Mouse (Mus musculus) CH12.LX (cell line): ENCODE measurements around the gene Adamtsl5. TPM values are rescaled to one million over a fixed set of nuclear protein-coding genes. Genes with fewer than 3 reads are reported as not detected.

Experiments
- DNase-seq: peaks from one replicate; pipeline ENCODE4 v3.0.0-alpha.2; 2013; ENCODE audit errors: extremely low read depth
- H3K27ac ChIP-seq: 2 replicates; pipeline ENCODE4 v1.5.1; 2012; ENCODE audit warnings: low read depth, mild to moderate bottlenecking, control low read depth, moderate library complexity; ENCODE audit not compliant: insufficient read depth
- H3K27me3 ChIP-seq: replicated peaks from 2 replicates; pipeline ENCODE3; 2012; ENCODE audit warnings: inconsistent platforms
- H3K36me3 ChIP-seq, 2 experiments: replicated peaks in 1 of 2; 2 replicates each; pipeline versions ENCODE3 to v1.6.1; 2012; ENCODE audit warnings: inconsistent platforms in 1 of 2, low read length in 1 of 2, mild to moderate bottlenecking in 1 of 2, mixed read lengths in 1 of 2, moderate library complexity in 1 of 2; ENCODE audit not compliant: control insufficient read depth in 1 of 2, insufficient read depth in 1 of 2
- H3K4me1 ChIP-seq, 2 experiments: 2 replicates each; pipeline ENCODE4 v1.6.1; 2012; ENCODE audit warnings: inconsistent platforms in 1 of 2, moderate library complexity in 1 of 2; ENCODE audit not compliant: insufficient read depth in 2 of 2, control insufficient read depth in 1 of 2
- H3K4me2 ChIP-seq: 2 replicates; pipeline ENCODE4 v1.6.1; 2012; ENCODE audit warnings: low read depth, mild to moderate bottlenecking, control low read depth; ENCODE audit not compliant: poor library complexity, insufficient read depth, severe bottlenecking
- H3K4me3 ChIP-seq, 3 experiments: fragments of 150-350 bp in 1 of 3; sonication (generic) in 1 of 3; replicated peaks in 1 of 3; 2 replicates each; pipeline versions ENCODE3 to v1.5.1; 2011 to 2012; ENCODE audit warnings: low read depth in 2 of 3, low read length in 2 of 3, mild to moderate bottlenecking in 2 of 3, moderate library complexity in 2 of 3, control low read depth in 1 of 3, improper control_type of control experiment in 1 of 3, inconsistent platforms in 1 of 3, mixed read lengths in 1 of 3; ENCODE audit not compliant: poor library complexity in 1 of 3
- H3K79me2 ChIP-seq: replicated peaks from 2 replicates; pipeline ENCODE4 v1.6.1; 2012; ENCODE audit warnings: mild to moderate bottlenecking, moderate library complexity; ENCODE audit not compliant: control insufficient read depth, poor library complexity, insufficient read depth, severe bottlenecking; ENCODE audit errors: extremely low read depth
- H3K9ac ChIP-seq: 2 replicates; pipeline ENCODE4 v1.6.1; 2012; ENCODE audit warnings: low read depth, mild to moderate bottlenecking, control low read depth, moderate library complexity; ENCODE audit not compliant: insufficient read depth
- H3K9me3 ChIP-seq: replicated peaks from 2 replicates; pipeline ENCODE3; 2012; ENCODE audit warnings: low read length, inconsistent platforms, mixed read lengths
- BHLHE40 ChIP-seq: IDR thresholded peaks from 2 replicates; pipeline ENCODE4 v1.6.1; 2011; ENCODE audit warnings: mild to moderate bottlenecking, low read depth, low read length, improper control_type of control experiment
- CHD1 ChIP-seq: IDR thresholded peaks from 2 replicates; pipeline ENCODE4 v1.6.1; 2012; ENCODE audit warnings: low read depth, low read length, improper control_type of control experiment, inconsistent platforms
- CTCF ChIP-seq, 2 experiments: IDR thresholded peaks in 1 of 2; conservative IDR thresholded peaks in 1 of 2; 2 replicates each; pipeline ENCODE4 v1.5.1; 2011 to 2012; ENCODE audit warnings: low read depth in 2 of 2, low read length in 2 of 2, improper control_type of control experiment in 1 of 2, inconsistent platforms in 1 of 2, mild to moderate bottlenecking in 1 of 2, moderate library complexity in 1 of 2
- ETS1 ChIP-seq: conservative IDR thresholded peaks from 2 replicates; pipeline ENCODE4 v1.6.1; 2012; ENCODE audit warnings: low read depth, mild to moderate bottlenecking, inconsistent platforms, low read length, improper control_type of control experiment, moderate library complexity
- GABPA ChIP-seq: IDR thresholded peaks from 2 replicates; pipeline ENCODE4 v1.6.1; 2012; ENCODE audit warnings: low read depth, low read length, improper control_type of control experiment, inconsistent platforms; ENCODE audit not compliant: insufficient replicate concordance
- HCFC1 ChIP-seq: IDR thresholded peaks from 2 replicates; pipeline ENCODE4 v1.6.1; 2012; ENCODE audit warnings: low read depth, mild to moderate bottlenecking, inconsistent platforms, low read length, improper control_type of control experiment
- IRF4 ChIP-seq: IDR thresholded peaks from 2 replicates; pipeline ENCODE4 v1.6.1; 2014; ENCODE audit warnings: low read depth, mild to moderate bottlenecking, inconsistent platforms, low read length, improper control_type of control experiment
- JUN ChIP-seq: IDR thresholded peaks from 2 replicates; pipeline ENCODE4 v1.6.1; 2011; ENCODE audit warnings: low read depth, mild to moderate bottlenecking, low read length, improper control_type of control experiment, moderate library complexity; ENCODE audit not compliant: insufficient read depth
- JUND ChIP-seq: conservative IDR thresholded peaks from 2 replicates; pipeline ENCODE4 v1.6.1; 2011; ENCODE audit warnings: low read depth, low read length, improper control_type of control experiment
- KAT2A ChIP-seq: IDR thresholded peaks from 2 replicates; pipeline ENCODE4 v1.6.1; 2012; ENCODE audit warnings: low read length, improper control_type of control experiment, inconsistent platforms; ENCODE audit not compliant: insufficient replicate concordance
- MAX ChIP-seq: IDR thresholded peaks from 2 replicates; pipeline ENCODE4 v1.6.1; 2011; ENCODE audit warnings: low read length, improper control_type of control experiment
- MAZ ChIP-seq: IDR thresholded peaks from 2 replicates; pipeline ENCODE4 v1.6.1; 2012; ENCODE audit warnings: low read depth, mild to moderate bottlenecking, inconsistent platforms, low read length, improper control_type of control experiment, moderate library complexity
- MEF2A ChIP-seq: IDR thresholded peaks from 2 replicates; pipeline ENCODE4 v1.6.1; 2014; ENCODE audit warnings: low read depth, mild to moderate bottlenecking, inconsistent platforms, low read length, improper control_type of control experiment, borderline replicate concordance
- NRF1 ChIP-seq: IDR thresholded peaks from 2 replicates; pipeline ENCODE4 v1.6.1; 2014; ENCODE audit warnings: low read depth, mild to moderate bottlenecking, inconsistent platforms, low read length, improper control_type of control experiment, moderate library complexity
- PAX5 ChIP-seq: IDR thresholded peaks from 2 replicates; pipeline ENCODE4 v1.6.1; 2012; ENCODE audit warnings: low read length, inconsistent platforms, mixed read lengths
- POLR2AphosphoS2 ChIP-seq: IDR thresholded peaks from 2 replicates; pipeline ENCODE4 v1.6.1; 2011; ENCODE audit warnings: low read depth, low read length, improper control_type of control experiment
- RAD21 ChIP-seq: IDR thresholded peaks from 2 replicates; pipeline ENCODE4 v1.6.1; 2011; ENCODE audit warnings: low read depth, mild to moderate bottlenecking, low read length, improper control_type of control experiment, moderate library complexity
- RCOR1 ChIP-seq: conservative IDR thresholded peaks from 2 replicates; pipeline ENCODE4 v1.6.1; 2012; ENCODE audit warnings: low read depth, mild to moderate bottlenecking, inconsistent platforms, low read length, improper control_type of control experiment
- SMC3 ChIP-seq: IDR thresholded peaks from 2 replicates; pipeline ENCODE4 v1.6.1; 2011; ENCODE audit warnings: low read depth, low read length, improper control_type of control experiment
- TBP ChIP-seq: conservative IDR thresholded peaks from 2 replicates; pipeline ENCODE4 v1.6.1; 2011; ENCODE audit warnings: low read depth, low read length, improper control_type of control experiment
- USF2 ChIP-seq: conservative IDR thresholded peaks from 2 replicates; pipeline ENCODE4 v1.6.1; 2011; ENCODE audit warnings: low read depth, low read length, improper control_type of control experiment
- ZC3H11A ChIP-seq: IDR thresholded peaks from 2 replicates; pipeline ENCODE4 v1.6.1; 2012; ENCODE audit warnings: low read depth, mild to moderate bottlenecking, inconsistent platforms, low read length, improper control_type of control experiment
- ZKSCAN1 ChIP-seq: IDR thresholded peaks from 2 replicates; pipeline ENCODE4 v1.6.1; 2012; ENCODE audit warnings: low read depth, inconsistent platforms, low read length, improper control_type of control experiment, borderline replicate concordance
- ZMIZ1 ChIP-seq: IDR thresholded peaks from 2 replicates; pipeline ENCODE4 v1.6.1; 2012; ENCODE audit warnings: low read depth, mild to moderate bottlenecking, inconsistent platforms, low read length, improper control_type of control experiment
- ZNF384 ChIP-seq: IDR thresholded peaks from 2 replicates; pipeline ENCODE4 v1.6.1; 2012; ENCODE audit warnings: low read depth, low read length, improper control_type of control experiment, inconsistent platforms
- dilution Hi-C: fragments of 300-500 bp; cut with MboI; formaldehyde crosslinking; loops from 2 replicates; pipeline ENCODE4 v1.14.3; 2020; ENCODE audit warnings: low sequenced_read_pairs; ENCODE audit not compliant: extremely low pct_unique_long_range_greater_than_20kb, extremely low pct_ligation_motif_present
- in situ Hi-C: fragments of 300-500 bp; cut with MboI; formaldehyde crosslinking; loops from 3 replicates; pipeline ENCODE4 v1.14.3; 2019; ENCODE audit warnings: low sequenced_read_pairs, low pct_ligation_motif_present, low pct_unique_long_range_greater_than_20kb, mixed read lengths
- polyA plus RNA-seq: library from polyadenylated mRNA; unstranded; fragments of >175 nt; gene quantifications from 2 replicates; pipeline ENCODE4 v1.2.1, GENCODE M21; 2012; ENCODE audit warnings: low read depth; ENCODE audit not compliant: insufficient read length
- total RNA-seq, 2 experiments: library from RNA; depleted of rRNA; stranded (reverse); fragments of 300-350 nt in 1 of 2; fragments of >200 nt in 1 of 2; gene quantifications; 2 replicates each; pipeline ENCODE4 v1.2.3; 2012 to 2014

The Adamtsl5 gene
- total and polyA plus RNA-seq, 3 experiments = 0.16 to 0.55 (median 0.27) TPM

DNA sequence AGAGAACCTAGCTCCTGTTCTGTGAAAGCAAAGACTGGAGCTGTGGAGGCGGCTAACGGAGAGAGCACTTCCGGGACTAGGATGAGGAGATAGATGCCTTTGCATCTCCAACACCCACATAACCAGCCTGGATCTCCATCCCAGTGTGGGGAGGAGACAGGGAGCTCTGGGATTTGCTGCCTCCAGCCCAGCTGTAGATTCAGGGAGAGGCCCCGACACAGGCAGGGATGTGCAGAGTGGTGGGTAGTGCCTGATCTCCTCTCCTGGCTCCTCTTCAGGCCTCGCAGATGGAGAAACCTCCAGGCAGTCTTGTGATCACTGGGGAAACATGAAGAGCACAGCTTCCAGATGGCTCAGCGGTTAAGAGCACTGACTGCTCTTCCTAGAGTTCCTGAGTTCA lies 24.5 kb upstream of the Adamtsl5 start:
- Histone ChIP-seq H3K4me3 (no peak overlapping the region), H3K27me3 (peaks cover 15% of the 10 kb centered on the region), H3K4me1 (peaks cover 6 to 15% of the 10 kb centered on the region in 2 experiments), H3K9ac (no peak overlapping the region), H3K79me2 (no peaks in the 10 kb centered on the region), H3K36me3 (no peaks in the 10 kb centered on the region), H3K9me3 (peaks cover 14% of the 10 kb centered on the region), H3K4me2 (no peak overlapping the region), H3K27ac (no peak overlapping the region)
- DNase-seq = no peak
- dilution Hi-C loops (no loop called here), in situ Hi-C loops (loop anchor here (5.0 kb wide), 1 partner anchor 135 kb away; no protein-coding TSS in a partner anchor)
- TF ChIP-seq POLR2AphosphoS2 = no peak
- no peak for TF ChIP-seq BHLHE40
- no peak for TF ChIP-seq IRF4
- no peak for TF ChIP-seq ETS1
- no peak for TF ChIP-seq SMC3
- TF ChIP-seq CHD1 = no peak
- no peak for TF ChIP-seq USF2
- no peak for TF ChIP-seq RCOR1
- TF ChIP-seq ZNF384 = no peak
- TF ChIP-seq ZC3H11A = no peak
- no peak for TF ChIP-seq NRF1
- TF ChIP-seq TBP = no peak
- TF ChIP-seq JUN = no peak
- no peak for TF ChIP-seq MEF2A
- no peak for TF ChIP-seq JUND
- TF ChIP-seq MAZ = no peak
- TF ChIP-seq ZMIZ1 = no peak
- no peak for TF ChIP-seq HCFC1
- no peak for TF ChIP-seq KAT2A

DNA sequence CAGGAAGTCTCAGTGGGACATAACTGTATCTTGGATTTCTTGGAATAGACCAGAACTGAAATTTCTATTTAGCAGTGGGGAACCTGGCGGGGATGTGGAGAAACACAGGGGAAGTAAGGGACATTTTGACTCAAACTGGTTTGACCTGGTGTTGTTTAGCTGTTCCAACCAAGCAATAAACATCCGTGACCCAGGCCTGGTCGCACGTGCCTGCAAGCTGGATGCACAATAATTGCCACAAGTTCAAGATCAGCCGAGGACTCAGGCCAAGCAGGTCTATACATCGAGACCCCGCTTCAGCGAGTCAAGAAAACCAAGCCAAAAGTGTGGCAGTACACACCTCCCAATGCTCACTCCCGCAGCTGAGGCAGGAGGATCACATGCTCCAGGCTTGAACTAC lies 23.8 kb upstream of the Adamtsl5 start:
- TF ChIP-seq MAX (no peak), GABPA (no peak), ZKSCAN1 (no peak), RAD21 (no peak), CTCF (conservative IDR thresholded peaks at IDR 0.05 in 1 of 2, IDR thresholded peaks at IDR 0.05 in 1 of 2; ENCODE audit: low read depth in 2 of 2, low read length in 2 of 2) (no peak), BHLHE40 (peak; percentile 79), MEF2A (no peak), RCOR1 (0 out of 2 replicates have a peak, but pooled peaks have one; percentile 4), MAZ (no peak), CHD1 (no peak), IRF4 (no peak), NRF1 (0 out of 2 replicates have a peak, but pooled peaks have one; percentile 7), PAX5 (no peak)
- in situ Hi-C loops = loop anchor here (5.0 kb wide), 1 partner anchor 135 kb away; no protein-coding TSS in a partner anchor

More for the DNA sequence above, 23.8 kb upstream of the Adamtsl5 start:
- H3K27me3 ChIP-seq = peaks cover 22% of the 10 kb centered on the region
- no peak overlapping the region for H3K27ac ChIP-seq
- H3K4me1 ChIP-seq = peaks cover 6 to 15% of the 10 kb centered on the region in 2 experiments
- H3K4me2 ChIP-seq = peak overlapping the region; percentile 27; the same call in 1 of the 2 replicates
- H3K79me2 ChIP-seq = no peaks in the 10 kb centered on the region
- peak overlapping the region in 1 of 3 experiments; percentile 8 for H3K4me3 ChIP-seq
- H3K9me3 ChIP-seq = peaks cover 8% of the 10 kb centered on the region
- no peak for DNase-seq
- H3K36me3 ChIP-seq = no peaks in the 10 kb centered on the region
- dilution Hi-C loops = no loop called here
- H3K9ac ChIP-seq = no peak overlapping the region
